Mouse (Mus musculus): Measurements from ENCODE around the gene Olfr46. TPM values are rescaled to one million over a fixed set of nuclear protein-coding genes. Genes with fewer than 3 reads are reported as not detected.

Gene Olfr46
- not detected in 2 replicates for polyA plus RNA-seq (2015; fragmentation: Nextera tagmentation; extraction: Ambion mirVana)

DNA sequence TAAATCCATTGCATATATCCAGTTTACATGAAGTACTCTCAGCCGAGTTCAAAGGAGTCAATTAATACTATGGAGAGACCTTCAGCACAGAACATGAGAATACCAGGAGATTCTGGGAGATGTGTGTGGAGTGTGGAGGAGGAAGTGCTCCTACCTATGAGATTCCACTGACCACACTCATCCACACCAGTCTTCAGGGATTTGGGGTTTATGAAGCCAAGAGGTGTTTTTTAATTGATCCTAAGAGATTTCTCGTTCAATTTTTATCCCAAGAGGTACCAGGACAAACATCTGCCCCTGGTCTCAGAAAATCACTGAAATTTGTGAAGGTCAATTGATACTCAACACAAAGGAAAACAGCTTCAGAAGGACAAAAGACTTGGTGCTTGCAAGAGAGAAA is at the start of gene Olfr46:
Gene Olfr46, plus strand, starts transcription at position 301 of the 400 bp plus-strand sequence.

DNA sequence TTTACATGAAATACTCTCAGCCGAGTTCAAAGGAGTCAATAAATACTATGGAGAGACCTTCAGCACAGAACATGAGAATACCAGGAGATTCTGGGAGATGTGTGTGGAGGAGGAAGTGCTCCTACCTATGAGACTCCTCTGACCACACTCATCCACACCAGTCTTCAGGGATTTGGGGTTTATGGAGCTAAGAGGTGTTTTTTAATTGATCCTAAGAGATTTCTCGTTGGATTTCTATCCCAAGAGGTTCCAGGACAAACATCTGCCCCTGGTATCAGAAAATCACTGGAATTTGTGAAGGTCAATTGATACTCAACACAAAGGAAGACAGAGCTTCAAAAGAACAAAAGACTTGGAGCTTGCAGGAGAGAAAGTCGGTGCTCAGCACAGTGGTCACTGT is 33.5 kb upstream of the Olfr46 start, which contains the start of gene Olfr538:
Gene Olfr538, plus strand, starts transcription at position 301 of the 400 bp plus-strand sequence.

DNA sequence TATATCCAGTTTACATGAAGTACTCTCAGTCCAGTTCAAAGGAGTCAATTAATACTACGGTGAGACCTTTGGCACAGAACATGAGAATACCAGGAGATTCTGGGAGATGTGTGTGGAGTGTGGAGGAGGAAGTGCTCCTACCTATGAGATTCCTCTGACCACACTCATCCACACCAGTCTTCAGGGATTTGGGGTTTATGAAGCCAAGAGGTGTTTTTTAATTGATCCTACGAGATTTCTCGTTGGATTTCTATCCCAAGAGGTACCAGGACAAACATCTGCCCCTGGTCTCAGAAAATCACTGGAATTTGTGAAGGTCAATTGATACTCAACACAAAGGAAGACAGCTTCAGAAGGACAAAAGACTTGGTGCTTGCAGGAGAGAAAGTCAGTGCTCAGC is 27.6 kb downstream of the Olfr46 start, which contains the start of gene Olfr61:
Gene Olfr61, plus strand, starts transcription at position 301 of the 400 bp plus-strand sequence.

DNA sequence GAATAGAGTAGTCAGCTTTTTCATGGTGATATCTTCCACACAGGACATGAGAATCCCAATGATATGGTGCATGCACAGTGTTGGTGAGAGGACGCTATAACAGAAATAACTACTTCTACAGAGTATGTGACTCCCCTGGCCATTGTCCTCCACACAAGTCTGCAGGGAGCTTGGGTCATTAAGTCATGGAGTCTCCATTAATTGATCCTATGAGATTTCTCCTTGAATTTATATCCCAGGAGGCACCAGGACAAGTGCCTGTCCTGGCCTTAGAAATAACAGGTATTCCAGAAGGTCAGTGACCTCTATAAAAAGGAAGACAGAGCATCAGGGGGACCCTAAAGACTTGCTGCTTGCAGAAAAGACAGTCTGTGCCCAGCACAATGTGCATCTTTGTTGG is 45.1 kb downstream of the Olfr46 start, which contains the start of gene Olfr53:
Gene Olfr53, plus strand, starts transcription at position 301 of the 400 bp plus-strand sequence.

DNA sequence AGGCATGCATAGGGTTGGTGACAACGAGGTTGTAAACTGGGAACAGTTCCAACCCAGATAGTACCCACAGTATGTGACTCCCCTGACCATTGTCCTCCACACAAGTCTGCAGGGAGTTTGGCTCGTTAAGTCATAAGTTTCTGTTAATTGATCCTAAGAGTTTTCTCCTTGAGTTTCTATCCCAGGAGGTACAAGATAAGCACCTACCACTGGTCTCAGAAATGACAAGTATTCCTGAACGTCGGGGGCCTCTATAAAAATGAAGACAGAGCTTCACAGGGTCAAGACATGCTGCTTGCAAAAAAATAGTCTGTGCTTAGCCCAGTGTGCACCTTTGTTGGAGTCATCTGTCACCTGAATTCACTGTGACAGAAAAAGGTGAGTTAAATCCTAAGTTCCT is 58.6 kb downstream of the Olfr46 start, which contains the start of gene Olfr539:
Gene Olfr539, plus strand, starts transcription at position 301 of the 400 bp plus-strand sequence.

Other genes with a start within 250 kb of the Olfr46 start
- not detected in 2 replicates for gene Olfr60, start 239.6 kb upstream of the Olfr46 start, polyA plus RNA-seq (2015; fragmentation: Nextera tagmentation; extraction: Ambion mirVana)
- gene Olfr530, start 224.9 kb upstream of the Olfr46 start, polyA plus RNA-seq (2015; fragmentation: Nextera tagmentation; extraction: Ambion mirVana), result not detected in 2 replicates
- gene Olfr531, start 198.4 kb upstream of the Olfr46 start, polyA plus RNA-seq (2015; fragmentation: Nextera tagmentation; extraction: Ambion mirVana), result not detected in 2 replicates
- not detected in 2 replicates for gene Olfr532, start 179.6 kb upstream of the Olfr46 start, polyA plus RNA-seq (2015; fragmentation: Nextera tagmentation; extraction: Ambion mirVana)
- gene Olfr533, start 137.9 kb upstream of the Olfr46 start, polyA plus RNA-seq (2015; fragmentation: Nextera tagmentation; extraction: Ambion mirVana), result not detected in 2 replicates
- not detected in 2 replicates for gene Olfr535, start 117.1 kb upstream of the Olfr46 start, polyA plus RNA-seq (2015; fragmentation: Nextera tagmentation; extraction: Ambion mirVana)
- not detected in 2 replicates for gene Olfr536, start 93.9 kb upstream of the Olfr46 start, polyA plus RNA-seq (2015; fragmentation: Nextera tagmentation; extraction: Ambion mirVana)
- gene Olfr538, start 33.4 kb upstream of the Olfr46 start, polyA plus RNA-seq (2015; fragmentation: Nextera tagmentation; extraction: Ambion mirVana), result not detected in 2 replicates
- gene Olfr61, start 27.7 kb downstream of the Olfr46 start, polyA plus RNA-seq (2015; fragmentation: Nextera tagmentation; extraction: Ambion mirVana), result not detected in 2 replicates
- gene Olfr53, start 45.2 kb downstream of the Olfr46 start, polyA plus RNA-seq (2015; fragmentation: Nextera tagmentation; extraction: Ambion mirVana), result not detected in 2 replicates
- gene Olfr539, start 58.7 kb downstream of the Olfr46 start, polyA plus RNA-seq (2015; fragmentation: Nextera tagmentation; extraction: Ambion mirVana), result not detected in 2 replicates
- not detected in 2 replicates for gene Olfr45, start 80.7 kb downstream of the Olfr46 start, polyA plus RNA-seq (2015; fragmentation: Nextera tagmentation; extraction: Ambion mirVana)
- gene Olfr541, start 96.0 kb downstream of the Olfr46 start, polyA plus RNA-seq (2015; fragmentation: Nextera tagmentation; extraction: Ambion mirVana), result not detected in 2 replicates
- gene Cyp2e1, start 162.5 kb downstream of the Olfr46 start, polyA plus RNA-seq (2015; fragmentation: Nextera tagmentation; extraction: Ambion mirVana), result 0.25 and 0.75 TPM in 2 replicates
- 0.19 and 0.25 TPM in 2 replicates for gene Syce1, start 186.6 kb downstream of the Olfr46 start, polyA plus RNA-seq (2015; fragmentation: Nextera tagmentation; extraction: Ambion mirVana)
- 0.55 and 0.98 TPM in 2 replicates for gene Zfp941, start 220.9 kb downstream of the Olfr46 start, polyA plus RNA-seq (2015; fragmentation: Nextera tagmentation; extraction: Ambion mirVana)
- 9.5 and 11.1 TPM in 2 replicates for gene Urah, start 233.7 kb downstream of the Olfr46 start, polyA plus RNA-seq (2015; fragmentation: Nextera tagmentation; extraction: Ambion mirVana)
- not detected in 2 replicates for gene Scgb1c1, start 244.3 kb downstream of the Olfr46 start, polyA plus RNA-seq (2015; fragmentation: Nextera tagmentation; extraction: Ambion mirVana)
- gene Odf3, start 246.5 kb downstream of the Olfr46 start, polyA plus RNA-seq (2015; fragmentation: Nextera tagmentation; extraction: Ambion mirVana), result 0.14 TPM in 1 of 2 replicates, not detected in the other